Mouse (Mus musculus) embryonic facial prominence, embryonic 15.5 days (tissue): ENCODE results near the gene Syvn1. TPM values are rescaled to one million over a fixed set of nuclear protein-coding genes. Genes with fewer than 3 reads are reported as not detected.
"Not testable (repeated sequence)": the region's sequence is repeated elsewhere in the genome, so short reads cannot be mapped to it uniquely, and the experiment has no call there.

ENCODE experiments used
- ATAC-seq: fragments of 200-750 bp; cut with Nextera tagmentation; 2 replicates; pipeline ENCODE4 v1.8.0; 2017; ENCODE audit warnings: low read depth, moderate TSS enrichment; ENCODE audit not compliant: insufficient number of reproducible peaks, low FRiP score, low TSS enrichment
- H3K27ac ChIP-seq: fragments of 300-500 bp; sonication (generic); replicated peaks from 2 replicates; pipeline ENCODE4 v1.5.1; 2015; ENCODE audit warnings: mild to moderate bottlenecking, inconsistent platforms
- H3K27me3 ChIP-seq: fragments of 300-500 bp; sonication (generic); 2 replicates; pipeline ENCODE4 v1.6.1; 2015; ENCODE audit warnings: inconsistent platforms
- H3K36me3 ChIP-seq: fragments of 300-500 bp; sonication (generic); 2 replicates; pipeline ENCODE4 v1.6.1; 2015; ENCODE audit warnings: mild to moderate bottlenecking, inconsistent platforms
- H3K4me1 ChIP-seq: fragments of 300-500 bp; sonication (generic); 2 replicates; pipeline ENCODE4 v1.6.1; 2015; ENCODE audit warnings: inconsistent platforms
- H3K4me2 ChIP-seq: fragments of 300-500 bp; sonication (generic); replicated peaks from 2 replicates; pipeline ENCODE4 v1.6.1; 2015; ENCODE audit warnings: mild to moderate bottlenecking, inconsistent platforms
- H3K4me3 ChIP-seq: fragments of 300-500 bp; sonication (generic); replicated peaks from 2 replicates; pipeline ENCODE4 v1.5.1; 2015; ENCODE audit warnings: mild to moderate bottlenecking, inconsistent platforms
- H3K9ac ChIP-seq: fragments of 300-500 bp; sonication (generic); 2 replicates; pipeline ENCODE4 v1.6.1; 2015; ENCODE audit warnings: inconsistent platforms
- H3K9me3 ChIP-seq: fragments of 300-500 bp; sonication (generic); replicated peaks from 2 replicates; pipeline ENCODE4 v1.6.1; 2016; ENCODE audit warnings: inconsistent platforms
- WGBS: fragments of 180-500 bp; shearing (Covaris S2); methylation state at CpG from one replicate; pipeline ENCODE4 v1.1.7; 2015; 5-methylcytosine and 5-hydroxymethylcytosine counted together
- polyA plus RNA-seq: library from polyadenylated mRNA; unstranded; fragments of >200 nt; fragmentation: Nextera tagmentation; extraction: Ambion mirVana; gene quantifications from 2 replicates; pipeline ENCODE4 v1.2.1, GENCODE M21; 2015

Syvn1 gene
- polyA plus RNA-seq, 1 experiment from 2014 or later = 39.8 TPM

DNA sequence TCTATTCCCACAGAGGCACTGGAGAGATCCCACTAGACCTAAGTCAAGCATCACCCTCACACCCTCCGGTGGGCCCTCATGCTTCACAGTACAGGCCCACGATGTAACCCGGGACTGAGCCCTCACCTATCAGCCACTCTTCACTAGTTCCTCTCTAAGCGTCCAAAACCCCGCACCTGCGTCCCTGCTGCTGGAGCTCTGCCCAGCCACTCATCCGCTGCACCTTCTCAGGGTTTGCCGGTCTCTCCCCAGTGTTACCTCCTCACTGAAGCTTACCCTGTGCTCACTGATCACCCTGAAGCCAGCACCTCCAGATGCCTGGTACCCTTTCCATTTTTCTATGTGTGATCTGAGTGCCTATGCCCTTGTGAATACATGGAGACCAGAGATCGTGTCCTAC lies 4.1 kb upstream of the Syvn1 start:
- Histone ChIP-seq H3K4me2 (no peak overlapping the region), H3K27me3 (no peaks in the 10 kb centered on the region), H3K27ac (no peak overlapping the region), H3K4me3 (no peak overlapping the region), H3K36me3 (no peaks in the 10 kb centered on the region), H3K4me1 (peaks cover 8% of the 10 kb centered on the region), H3K9me3 (no peaks in the 10 kb centered on the region), H3K9ac (no peak overlapping the region)
- ATAC-seq = no peak
- WGBS = 82% methylated on average over 9 of the region's 9 CpGs

DNA sequence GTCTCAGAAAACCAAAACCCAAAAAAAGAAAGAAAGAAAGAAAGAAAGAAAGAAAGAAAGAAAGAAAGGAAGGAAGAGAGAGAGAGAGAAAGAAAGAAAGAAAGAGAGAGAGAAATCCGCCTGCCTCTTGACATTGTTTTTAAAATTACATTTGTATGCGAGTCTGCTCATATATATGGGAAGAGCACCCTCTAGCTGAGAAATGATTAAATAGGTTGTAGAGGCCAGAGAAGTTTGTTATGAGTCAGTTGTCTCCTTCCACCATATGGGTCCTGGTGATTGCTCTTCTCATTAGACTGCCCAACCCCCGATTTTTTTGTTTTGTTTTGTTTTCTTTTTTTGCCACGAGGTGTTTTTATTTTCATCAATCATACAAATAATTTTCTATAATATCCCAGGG lies 2.3 kb upstream of the Syvn1 start:
- H3K4me1 ChIP-seq = peaks cover 20% of the 10 kb centered on the region
- not testable (repeated sequence) for H3K4me2 ChIP-seq, H3K27ac ChIP-seq, ATAC-seq, H3K27me3 ChIP-seq, H3K9me3 ChIP-seq, H3K4me3 ChIP-seq, H3K9ac ChIP-seq
- peaks cover 11% of the 10 kb centered on the region for H3K36me3 ChIP-seq
- WGBS = 51% methylated on average over 4 of the region's 4 CpGs

GRCm38 (mm10) chr19:6045366-6046293 lies 746 bp upstream of the Syvn1 start:
- peaks cover 26% of the 10 kb centered on the region for H3K36me3 ChIP-seq
- H3K4me1 ChIP-seq = peaks cover 20% of the 10 kb centered on the region
- H3K27ac ChIP-seq = peak overlapping the region; percentile 100
- peak overlapping the region; percentile 96 for H3K4me3 ChIP-seq
- peak overlapping the region; percentile 86 for H3K9ac ChIP-seq
- peak overlapping the region; percentile 84 for H3K4me2 ChIP-seq
- WGBS = 16% methylated on average over 20 of the region's 20 CpGs
- ATAC-seq = peak; percentile 13
- H3K27me3 ChIP-seq = no peaks in the 10 kb centered on the region
- no peaks in the 10 kb centered on the region for H3K9me3 ChIP-seq

GRCm38 (mm10) chr19:6047154-6047898 lies 950 bp downstream of the Syvn1 start:
- peaks cover 20% of the 10 kb centered on the region for H3K4me1 ChIP-seq
- H3K36me3 ChIP-seq = peaks cover 43% of the 10 kb centered on the region
- no peak; the same call in 1 of the 2 replicates for ATAC-seq
- H3K27me3 ChIP-seq = no peaks in the 10 kb centered on the region
- under 1% methylated on average over 44 of the region's 44 CpGs for WGBS
- peak overlapping the region; percentile 96 for H3K4me3 ChIP-seq
- H3K27ac ChIP-seq = peak overlapping the region; percentile 100
- H3K4me2 ChIP-seq = peak overlapping the region; percentile 84
- no peaks in the 10 kb centered on the region for H3K9me3 ChIP-seq
- peak overlapping the region; percentile 86 for H3K9ac ChIP-seq

DNA sequence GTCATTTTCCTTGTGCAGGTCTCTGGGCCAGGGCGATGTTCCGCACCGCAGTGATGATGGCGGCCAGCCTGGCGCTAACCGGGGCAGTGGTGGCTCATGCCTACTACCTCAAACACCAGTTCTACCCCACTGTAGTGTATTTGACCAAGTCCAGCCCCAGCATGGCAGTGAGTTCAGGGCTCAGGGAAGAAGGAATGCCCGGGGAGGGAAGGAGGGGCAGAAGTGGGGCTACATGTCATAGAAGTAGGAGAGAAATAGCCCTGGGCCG lies 1.5 kb downstream of the Syvn1 start:
- Histone ChIP-seq H3K27ac (peak overlapping the region; percentile 100), H3K9me3 (no peaks in the 10 kb centered on the region), H3K4me1 (peaks cover 20% of the 10 kb centered on the region), H3K27me3 (no peaks in the 10 kb centered on the region), H3K9ac (peak overlapping the region; percentile 86), H3K4me3 (peak overlapping the region; percentile 96), H3K36me3 (peaks cover 48% of the 10 kb centered on the region), H3K4me2 (peak overlapping the region; percentile 84)
- WGBS = 77% methylated on average over 8 of the region's 8 CpGs
- ATAC-seq = no peak

- Histone ChIP-seq H3K27me3 (no peaks in the 10 kb centered on the region), H3K4me2 (no peak overlapping the region), H3K9me3 (no peaks in the 10 kb centered on the region), H3K27ac (no peak overlapping the region), H3K9ac (no peak overlapping the region), H3K4me3 (no peak overlapping the region), H3K4me1 (peaks cover 20% of the 10 kb centered on the region), H3K36me3 (peaks cover 58% of the 10 kb centered on the region)
- ATAC-seq = no peak
- 86% methylated on average over 11 of the region's 11 CpGs for WGBS
Measured at GRCm38 (mm10) chr19:6048681-6049410, 2.5 kb downstream of the Syvn1 start.

DNA sequence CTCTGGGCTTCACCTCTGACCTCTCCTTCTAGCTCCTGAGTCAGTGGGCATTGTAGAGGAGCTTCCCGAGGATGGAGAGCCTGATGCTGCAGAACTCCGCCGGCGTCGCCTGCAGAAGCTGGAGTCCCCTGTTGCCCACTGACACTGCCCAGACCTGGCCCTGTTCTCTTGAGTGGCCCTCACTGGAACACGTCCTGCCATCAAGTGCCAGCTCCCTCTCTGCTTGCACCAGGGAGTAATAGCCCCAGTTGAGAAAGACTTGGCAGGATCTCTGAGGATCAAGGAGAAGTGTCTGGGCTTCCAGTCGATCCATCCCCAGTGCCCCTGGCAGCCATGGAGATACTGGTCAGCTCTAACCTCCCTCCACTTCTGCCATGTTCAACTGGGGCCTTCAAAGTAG lies 6.1 kb downstream of the Syvn1 start:
- no peak overlapping the region for H3K4me3 ChIP-seq
- peaks cover 22% of the 10 kb centered on the region for H3K4me1 ChIP-seq
- no peak overlapping the region for H3K4me2 ChIP-seq
- 82% methylated on average over 7 of the region's 7 CpGs for WGBS
- H3K9me3 ChIP-seq = no peaks in the 10 kb centered on the region
- no peak overlapping the region for H3K27ac ChIP-seq
- H3K9ac ChIP-seq = no peak overlapping the region
- peaks cover 77% of the 10 kb centered on the region for H3K36me3 ChIP-seq
- H3K27me3 ChIP-seq = no peaks in the 10 kb centered on the region
- ATAC-seq = no peak

DNA sequence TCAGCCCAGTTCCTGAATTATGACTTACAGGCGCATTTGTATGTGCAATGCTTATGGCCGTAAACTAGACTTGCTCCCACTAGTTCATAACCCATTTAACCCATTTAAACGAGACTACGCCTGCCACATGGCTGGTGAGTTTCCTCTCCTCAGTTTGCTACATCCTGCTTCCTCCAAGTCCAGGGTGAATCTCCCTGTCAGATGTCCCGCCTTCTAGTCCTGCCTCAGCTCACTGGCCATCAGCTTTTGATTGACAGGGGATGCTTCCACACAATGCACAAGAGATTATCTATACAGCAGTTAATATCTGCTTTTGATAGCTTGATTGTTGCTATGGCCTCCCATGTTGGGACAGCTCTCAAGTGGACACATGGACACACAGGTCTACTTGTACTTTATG lies 7.9 kb downstream of the Syvn1 start:
- Histone ChIP-seq H3K4me1 (peaks cover 19% of the 10 kb centered on the region), H3K4me3 (no peak overlapping the region), H3K9me3 (no peaks in the 10 kb centered on the region), H3K27ac (no peak overlapping the region), H3K9ac (no peak overlapping the region), H3K36me3 (peaks cover 71% of the 10 kb centered on the region), H3K4me2 (no peak overlapping the region), H3K27me3 (no peaks in the 10 kb centered on the region)
- 81% methylated on average over 5 of the region's 5 CpGs for WGBS
- ATAC-seq = no peak

- H3K9ac ChIP-seq = peak overlapping the region; percentile 95
- H3K4me3 ChIP-seq = peak overlapping the region; percentile 97
- peak overlapping the region; percentile 80 for H3K4me2 ChIP-seq
- peaks cover 24% of the 10 kb centered on the region for H3K4me1 ChIP-seq
- H3K27ac ChIP-seq = no peak overlapping the region
- no peak for ATAC-seq
- H3K36me3 ChIP-seq = peaks cover 55% of the 10 kb centered on the region
- H3K9me3 ChIP-seq = no peaks in the 10 kb centered on the region
- no peaks in the 10 kb centered on the region for H3K27me3 ChIP-seq
- WGBS = 53% methylated on average over 4 of the region's 4 CpGs
Measured at GRCm38 (mm10) chr19:6056696-6057095, 10.3 kb downstream of the Syvn1 start.

- peak within 1 kb of the TSS; percentile 86 for H3K27ac ChIP-seq
- peak within 1 kb of the TSS; percentile 95 for H3K9ac ChIP-seq
- H3K27me3 ChIP-seq = no peaks in the 10 kb centered on the region
- no peaks in the 10 kb centered on the region for H3K9me3 ChIP-seq
- peak within 1 kb of the TSS; percentile 80 for H3K4me2 ChIP-seq
- peaks cover 47% of the 10 kb centered on the region for H3K36me3 ChIP-seq
- peak; percentile 92 for ATAC-seq
- H3K4me3 ChIP-seq = peak within 1 kb of the TSS; percentile 97
- WGBS = under 1% methylated on average over 62 of the region's 63 CpGs
- H3K4me1 ChIP-seq = peaks cover 33% of the 10 kb centered on the region
Measured at GRCm38 (mm10) chr19:6057313-6058096, 11.1 kb downstream of the Syvn1 start, which contains the start of the genes Mrpl49 and Fau. Gene Mrpl49 (minus strand): TSS chr19:6057785. Gene Fau (plus strand): TSS chr19:6057844.
